Mouse (Mus musculus) MEL (cell line): ENCODE results near the gene Ezr. TPM values are rescaled to one million over a fixed set of nuclear protein-coding genes. Genes with fewer than 3 reads are reported as not detected.

ENCODE experiments used
- DNase-seq: peaks from one replicate; pipeline ENCODE4 v3.0.0; 2011; ENCODE audit warnings: low read depth, low spot score
- H3K27ac ChIP-seq: 2 replicates; pipeline ENCODE4 v1.5.1; 2012; ENCODE audit warnings: low read depth, mild to moderate bottlenecking, control low read depth, low read length, moderate library complexity; ENCODE audit not compliant: control insufficient read depth
- H3K27me3 ChIP-seq, 2 experiments: fragments of 150-350 bp in 1 of 2; sonication (generic) in 1 of 2; 2 replicates each; pipeline ENCODE4 v1.6.1; 2012; ENCODE audit warnings: low read length in 2 of 2, mild to moderate bottlenecking in 2 of 2, improper control_type of control experiment in 1 of 2, moderate library complexity in 1 of 2; ENCODE audit not compliant: insufficient read depth in 2 of 2, control insufficient read depth in 1 of 2
- H3K36me3 ChIP-seq, 2 experiments: 2 replicates each; pipeline ENCODE4 v1.6.1; 2012 to 2014; ENCODE audit warnings: low read length in 2 of 2, improper control_type of control experiment in 1 of 2, inconsistent platforms in 1 of 2, mild to moderate bottlenecking in 1 of 2; ENCODE audit not compliant: insufficient read depth in 2 of 2, control insufficient read depth in 1 of 2
- H3K4me1 ChIP-seq, 2 experiments: fragments of 150-350 bp in 1 of 2; sonication (generic) in 1 of 2; 2 replicates each; pipeline ENCODE4 v1.6.1; 2012; ENCODE audit warnings: low read length in 2 of 2, improper control_type of control experiment in 1 of 2, mild to moderate bottlenecking in 1 of 2; ENCODE audit not compliant: insufficient read depth in 2 of 2, control insufficient read depth in 1 of 2
- H3K4me3 ChIP-seq, 2 experiments: fragments of 150-350 bp in 1 of 2; sonication (generic) in 1 of 2; 2 replicates each; pipeline ENCODE4 v1.5.1; 2012; ENCODE audit warnings: low read depth in 2 of 2, low read length in 2 of 2, mild to moderate bottlenecking in 2 of 2, moderate library complexity in 2 of 2, control low read depth in 1 of 2, improper control_type of control experiment in 1 of 2; ENCODE audit not compliant: control insufficient read depth in 1 of 2, insufficient read depth in 1 of 2
- H3K79me2 ChIP-seq: 2 replicates; pipeline ENCODE4 v1.6.1; 2012; ENCODE audit warnings: mild to moderate bottlenecking, low read length, moderate library complexity; ENCODE audit not compliant: control insufficient read depth, poor library complexity, insufficient read depth
- H3K9ac ChIP-seq: 2 replicates; pipeline ENCODE4 v1.6.1; 2012; ENCODE audit warnings: low read depth, mild to moderate bottlenecking, control low read depth, low read length, moderate library complexity; ENCODE audit not compliant: control insufficient read depth, poor library complexity, severe bottlenecking
- H3K9me3 ChIP-seq: fragments of 150-350 bp; sonication (generic); replicated peaks from 2 replicates; pipeline ENCODE4 v1.6.1; 2012; ENCODE audit warnings: mild to moderate bottlenecking, low read length, improper control_type of control experiment, moderate library complexity; ENCODE audit not compliant: insufficient read depth
- CHD2 ChIP-seq: IDR thresholded peaks from 2 replicates; pipeline ENCODE4 v1.6.1; 2011; ENCODE audit warnings: low read length, improper control_type of control experiment
- E2F4 ChIP-seq: IDR thresholded peaks from 2 replicates; pipeline ENCODE4 v1.6.1; 2011; ENCODE audit warnings: low read depth, low read length, improper control_type of control experiment, borderline replicate concordance
- ELF1 ChIP-seq: IDR thresholded peaks from 2 replicates; pipeline ENCODE4 v1.6.1; 2014; ENCODE audit warnings: low read depth, mild to moderate bottlenecking, inconsistent platforms, low read length, improper control_type of control experiment, moderate library complexity
- EP300 ChIP-seq, 2 experiments: IDR thresholded peaks; 2 replicates each; pipeline ENCODE4 v1.6.1; 2011; ENCODE audit warnings: improper control_type of control experiment in 2 of 2, low read length in 2 of 2, low read depth in 1 of 2, mild to moderate bottlenecking in 1 of 2
- GATA1 ChIP-seq: IDR thresholded peaks from 2 replicates; pipeline ENCODE4 v1.6.1; 2011; ENCODE audit warnings: low read depth, low read length, improper control_type of control experiment
- MEF2A ChIP-seq: IDR thresholded peaks from 2 replicates; pipeline ENCODE4 v1.6.1; 2014; ENCODE audit warnings: low read depth, mild to moderate bottlenecking, inconsistent platforms, low read length, improper control_type of control experiment; ENCODE audit not compliant: poor library complexity, insufficient replicate concordance, severe bottlenecking; ENCODE audit errors: extremely low read depth
- MYC ChIP-seq: IDR thresholded peaks from 2 replicates; pipeline ENCODE4 v1.6.1; 2011; ENCODE audit warnings: low read depth, mild to moderate bottlenecking, low read length, improper control_type of control experiment, moderate library complexity
- POLR2A ChIP-seq, 2 experiments: IDR thresholded peaks; 2 replicates each; pipeline ENCODE4 v1.6.1; 2011 to 2012; ENCODE audit warnings: low read length in 2 of 2, mild to moderate bottlenecking in 2 of 2, control low read depth in 1 of 2, improper control_type of control experiment in 1 of 2, low read depth in 1 of 2, moderate library complexity in 1 of 2; ENCODE audit not compliant: control insufficient read depth in 1 of 2, insufficient read depth in 1 of 2, poor library complexity in 1 of 2
- POLR2AphosphoS2 ChIP-seq: IDR thresholded peaks from 2 replicates; pipeline ENCODE4 v1.6.1; 2011; ENCODE audit warnings: low read length, improper control_type of control experiment
- SIN3A ChIP-seq: IDR thresholded peaks from 2 replicates; pipeline ENCODE4 v1.6.1; 2012; ENCODE audit warnings: low read length, improper control_type of control experiment, inconsistent platforms
- TCF12 ChIP-seq: IDR thresholded peaks from 2 replicates; pipeline ENCODE4 v1.6.1; 2014; ENCODE audit warnings: low read depth, mild to moderate bottlenecking, inconsistent platforms, low read length, improper control_type of control experiment, moderate library complexity
- UBTF ChIP-seq: IDR thresholded peaks from 2 replicates; pipeline ENCODE4 v1.6.1; 2012; ENCODE audit warnings: low read depth, mild to moderate bottlenecking, inconsistent platforms, low read length, improper control_type of control experiment, moderate library complexity, borderline replicate concordance; ENCODE audit not compliant: insufficient read depth
- USF1 ChIP-seq: IDR thresholded peaks from 2 replicates; pipeline ENCODE4 v1.6.1; 2014; ENCODE audit warnings: low read depth, mild to moderate bottlenecking, inconsistent platforms, low read length, improper control_type of control experiment, moderate library complexity
- polyA plus RNA-seq, 2 experiments: library from polyadenylated mRNA; stranded (reverse) in 1 of 2; unstranded in 1 of 2; fragments of >175 nt in 1 of 2; fragments of >200 nt in 1 of 2; gene quantifications; 2 replicates each; pipeline versions ENCODE4 v1.2.1 to v1.2.4; 2012; ENCODE audit warnings: low replicate concordance in 2 of 2, low read depth in 1 of 2; ENCODE audit not compliant: insufficient read length in 2 of 2, insufficient read depth in 1 of 2, missing spikeins in 1 of 2
- total RNA-seq: library from RNA; depleted of rRNA; stranded (reverse); fragments of 300-350 nt; gene quantifications from 2 replicates; pipeline ENCODE4 v1.2.3, GENCODE M21; 2012

The Ezr gene
- total and polyA plus RNA-seq, 3 experiments: 48.7 to 88.7 TPM; not detected in 1

- H3K79me2 ChIP-seq: 0 out of 2 replicates have a peak, but pooled peaks cover 2% of the 10 kb centered on the region
Observed at GRCm38 (mm10) chr17:6755873-6756272, 26.7 kb downstream of the Ezr start.

GRCm38 (mm10) chr17:6755176-6755575 lies 27.4 kb downstream of the Ezr start:
- TF ChIP-seq ELF1: no peak
- no peak for TF ChIP-seq POLR2A (IDR thresholded peaks at IDR 0.05; ENCODE audit: control insufficient read depth in 1 of 2, insufficient read depth in 1 of 2, low read depth in 1 of 2, low read length in 2 of 2, poor library complexity in 1 of 2)
- no peak for TF ChIP-seq EP300 (IDR thresholded peaks at IDR 0.05; ENCODE audit: low read depth in 1 of 2, low read length in 2 of 2)
- TF ChIP-seq POLR2AphosphoS2: no peak
- no peak for TF ChIP-seq MYC
- no peak for TF ChIP-seq CHD2
- no peak for TF ChIP-seq UBTF
- TF ChIP-seq USF1: no peak
- Histone ChIP-seq H3K4me1 (no peaks in the 10 kb centered on the region), H3K27me3 (no peaks in the 10 kb centered on the region), H3K4me3 (no peak overlapping the region), H3K27ac (no peak overlapping the region), H3K9ac (no peak overlapping the region), H3K9me3 (no peaks in the 10 kb centered on the region), H3K36me3 (peaks cover 0 to 1% of the 10 kb centered on the region in 2 experiments; a peak in 2 of 4 replicates), H3K79me2 (no peaks in the 10 kb centered on the region)
- no peak for DNase-seq

More at GRCm38 (mm10) chr17:6755873-6756272, 26.7 kb downstream of the Ezr start:
- Histone ChIP-seq H3K9ac (no peak overlapping the region), H3K27ac (no peak overlapping the region), H3K36me3 (peaks cover 0 to 1% of the 10 kb centered on the region in 2 experiments; a peak in 2 of 4 replicates), H3K27me3 (no peaks in the 10 kb centered on the region), H3K4me1 (no peaks in the 10 kb centered on the region), H3K9me3 (no peaks in the 10 kb centered on the region), H3K4me3 (no peak overlapping the region)
- no peak for TF ChIP-seq GATA1
- TF ChIP-seq SIN3A: no peak
- no peak for TF ChIP-seq MEF2A
- TF ChIP-seq USF1: no peak
- DNase-seq: no peak

GRCm38 (mm10) chr17:6752375-6752774 lies 30.2 kb downstream of the Ezr start:
- Histone ChIP-seq H3K27ac (no peak overlapping the region), H3K36me3 (peaks cover 0 to 3% of the 10 kb centered on the region in 2 experiments; a peak in 2 of 4 replicates)

More at GRCm38 (mm10) chr17:6752375-6752774, 30.2 kb downstream of the Ezr start:
- Histone ChIP-seq H3K9me3 (no peaks in the 10 kb centered on the region), H3K79me2 (no peaks in the 10 kb centered on the region), H3K4me3 (no peak overlapping the region), H3K4me1 (no peaks in the 10 kb centered on the region), H3K27me3 (no peaks in the 10 kb centered on the region), H3K9ac (no peak overlapping the region)
- no peak for DNase-seq
- TF ChIP-seq E2F4 (no peak), MYC (no peak), TCF12 (no peak)
